Mouse (Mus musculus): ENCODE measurements around the gene Olfr307. TPM values are rescaled to one million over a fixed set of nuclear protein-coding genes. Genes with fewer than 3 reads are reported as not detected.

Olfr307 gene
- not detected in 2 replicates for polyA plus RNA-seq (2015; fragmentation: Nextera tagmentation; extraction: Ambion mirVana)

DNA sequence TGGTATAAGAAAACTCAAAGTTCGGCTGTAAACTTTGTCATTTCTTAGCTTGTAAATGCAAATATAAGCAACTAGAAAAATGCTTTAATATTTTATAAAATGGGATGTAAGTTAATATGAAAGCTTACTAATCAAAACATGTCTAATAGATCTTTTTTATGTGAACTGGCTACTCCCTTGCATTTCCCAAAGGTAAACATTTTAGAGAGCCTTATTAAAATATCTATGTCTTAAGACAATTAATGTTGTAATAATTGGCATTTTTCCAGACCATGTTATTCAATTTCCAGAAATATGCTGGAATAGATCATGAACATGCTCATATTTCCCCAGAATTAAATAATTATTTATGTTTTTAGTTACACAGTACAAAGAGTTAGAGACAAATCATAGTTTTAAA is at the start of gene Olfr307:
Olfr307 (minus strand) TSS at position 101 of the 400 bp plus-strand sequence.

DNA sequence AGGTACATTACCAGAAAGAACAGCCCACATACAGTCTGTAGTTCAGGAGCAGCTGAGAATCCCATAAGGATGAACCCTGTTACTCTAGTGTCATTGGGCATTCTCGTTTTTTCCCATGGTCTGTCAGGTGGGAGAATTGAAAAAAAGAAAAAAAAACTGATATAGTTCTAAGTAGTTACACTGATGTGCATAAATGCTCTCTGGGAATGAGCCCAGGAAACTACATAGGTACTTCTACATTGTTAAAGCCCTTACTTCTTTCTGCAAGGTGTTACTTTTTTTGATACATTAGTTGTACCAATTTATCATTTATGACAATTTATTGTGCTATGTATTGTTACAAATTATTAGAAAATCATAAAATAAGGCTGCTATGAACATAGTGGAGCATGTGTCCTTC is 49.2 kb upstream of the Olfr307 start, which contains the start of gene Olfr304:
Olfr304 (minus strand) TSS at position 101 of the 400 bp plus-strand sequence.

DNA sequence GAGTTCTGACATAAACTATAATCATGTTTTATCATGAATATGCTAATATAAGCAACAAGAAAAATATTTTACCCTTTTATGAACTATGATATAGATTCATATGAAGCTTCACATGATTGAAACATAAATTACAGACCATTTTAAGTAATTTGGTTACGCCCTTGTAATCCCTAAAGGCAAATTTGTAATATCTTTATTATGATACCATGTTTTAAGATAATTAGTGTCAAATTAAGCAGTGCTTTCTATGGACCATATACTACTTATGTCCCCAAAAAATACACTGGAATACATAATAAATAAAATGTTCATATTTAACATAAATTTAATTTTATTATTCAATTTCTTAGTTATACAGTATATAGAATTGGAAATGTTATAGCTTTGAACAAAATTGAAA is 29.4 kb upstream of the Olfr307 start, which contains the start of gene Olfr305:
Olfr305 (minus strand) TSS at position 101 of the 400 bp plus-strand sequence.

DNA sequence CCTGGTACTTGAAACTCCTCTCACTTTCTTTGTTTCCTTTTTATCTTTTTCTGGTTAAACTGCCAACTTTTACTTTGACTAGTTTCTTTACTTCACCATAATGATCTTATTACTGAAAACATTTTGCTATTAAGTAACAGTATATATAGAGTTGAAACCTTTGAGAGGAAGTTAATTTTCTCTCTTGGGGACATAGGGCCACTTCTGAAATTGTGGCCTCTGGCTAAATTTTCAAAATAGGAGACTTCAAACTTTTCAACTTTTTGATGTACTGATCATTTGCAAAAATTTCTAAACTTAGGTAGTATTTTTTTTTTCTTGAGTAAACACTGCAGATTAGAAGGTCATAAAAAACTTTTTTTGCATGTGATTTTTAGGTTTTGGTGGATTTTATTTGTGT is 11.9 kb downstream of the Olfr307 start, which contains the start of gene Olfr308:
Olfr308 (minus strand) TSS at position 101 of the 400 bp plus-strand sequence.

GRCm38 (mm10) chr7:86313608-86314007 is 23.8 kb downstream of the Olfr307 start, which contains the start of gene Olfr309:
Gene Olfr309 (minus strand): TSS chr7:86313708.

Other genes starting within 250 kb of the Olfr307 start
- not detected in 2 replicates for gene Vmn2r75, start 165.8 kb downstream of the Olfr307 start, polyA plus RNA-seq (2015; fragmentation: Nextera tagmentation; extraction: Ambion mirVana)
- not detected in 2 replicates for gene Vmn2r76, start 91.3 kb downstream of the Olfr307 start, polyA plus RNA-seq (2015; fragmentation: Nextera tagmentation; extraction: Ambion mirVana)
- not detected in 2 replicates for gene Olfr310, start 60.4 kb downstream of the Olfr307 start, polyA plus RNA-seq (2015; fragmentation: Nextera tagmentation; extraction: Ambion mirVana)
- not detected in 2 replicates for gene Olfr309, start 23.9 kb downstream of the Olfr307 start, polyA plus RNA-seq (2015; fragmentation: Nextera tagmentation; extraction: Ambion mirVana)
- gene Olfr308, start 12.0 kb downstream of the Olfr307 start, polyA plus RNA-seq (2015; fragmentation: Nextera tagmentation; extraction: Ambion mirVana) = not detected in 2 replicates
- gene Olfr305, start 29.3 kb upstream of the Olfr307 start, polyA plus RNA-seq (2015; fragmentation: Nextera tagmentation; extraction: Ambion mirVana) = not detected in 2 replicates
- gene Olfr304, start 49.1 kb upstream of the Olfr307 start, polyA plus RNA-seq (2015; fragmentation: Nextera tagmentation; extraction: Ambion mirVana) = not detected in 2 replicates
- gene Olfr303, start 60.2 kb upstream of the Olfr307 start, polyA plus RNA-seq (2015; fragmentation: Nextera tagmentation; extraction: Ambion mirVana) = not detected in 2 replicates
- not detected in 2 replicates for gene Olfr301, start 66.3 kb upstream of the Olfr307 start, polyA plus RNA-seq (2015; fragmentation: Nextera tagmentation; extraction: Ambion mirVana)
- not detected in 2 replicates for gene Olfr299, start 122.3 kb upstream of the Olfr307 start, polyA plus RNA-seq (2015; fragmentation: Nextera tagmentation; extraction: Ambion mirVana)
- gene Olfr298, start 154.9 kb upstream of the Olfr307 start, polyA plus RNA-seq (2015; fragmentation: Nextera tagmentation; extraction: Ambion mirVana) = not detected in 2 replicates
- gene Olfr297, start 182.4 kb upstream of the Olfr307 start, polyA plus RNA-seq (2015; fragmentation: Nextera tagmentation; extraction: Ambion mirVana) = not detected in 2 replicates
- not detected in 2 replicates for gene Olfr295, start 246.3 kb upstream of the Olfr307 start, polyA plus RNA-seq (2015; fragmentation: Nextera tagmentation; extraction: Ambion mirVana)

Data from spleen, postnatal 0 days (tissue).